Mouse (Mus musculus) retina, postnatal 1 day (tissue): ENCODE data around the gene Oard1.

Experiments
- DNase-seq: peaks from one replicate; pipeline ENCODE4 v3.0.0-alpha.2; 2012

Oard1 gene

DNA sequence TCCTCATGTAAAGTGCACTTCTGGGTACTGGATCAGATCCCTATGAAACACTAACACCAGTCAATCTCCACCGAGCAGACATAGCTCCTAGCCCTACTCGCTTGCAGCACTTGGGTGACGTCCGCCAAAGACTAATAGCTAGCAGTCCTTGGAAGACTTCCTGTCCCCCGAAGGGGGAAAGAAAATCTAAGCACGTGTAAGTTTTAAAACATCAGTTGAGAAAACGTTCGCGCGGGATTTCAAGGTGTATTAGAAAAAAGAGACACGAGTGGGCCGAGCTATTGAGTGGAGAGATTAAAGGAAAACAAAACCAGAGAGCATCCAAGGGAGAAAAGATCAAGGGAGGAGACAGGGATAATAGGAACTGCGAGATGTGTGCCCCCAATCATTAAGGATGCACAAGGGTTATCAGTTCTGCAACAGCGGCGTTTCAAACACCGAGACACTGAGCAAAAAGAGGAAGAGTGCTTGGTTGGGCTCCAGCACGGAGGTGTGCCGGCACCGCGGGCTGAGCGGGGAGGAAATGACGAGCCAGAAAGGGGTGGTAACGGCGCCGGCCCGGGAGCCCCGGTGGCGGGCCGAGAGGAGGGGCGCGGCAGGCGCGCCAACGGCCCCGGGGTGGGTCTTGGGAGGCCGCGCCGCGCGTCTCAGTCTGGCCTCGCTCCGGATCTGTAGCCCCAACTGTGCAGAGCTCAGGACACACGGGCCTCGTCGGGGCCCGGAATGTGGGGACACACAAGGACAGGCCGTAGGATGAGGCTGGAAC is 1.1 kb upstream of the Oard1 start:
- peak; percentile 84 for DNase-seq

DNA sequence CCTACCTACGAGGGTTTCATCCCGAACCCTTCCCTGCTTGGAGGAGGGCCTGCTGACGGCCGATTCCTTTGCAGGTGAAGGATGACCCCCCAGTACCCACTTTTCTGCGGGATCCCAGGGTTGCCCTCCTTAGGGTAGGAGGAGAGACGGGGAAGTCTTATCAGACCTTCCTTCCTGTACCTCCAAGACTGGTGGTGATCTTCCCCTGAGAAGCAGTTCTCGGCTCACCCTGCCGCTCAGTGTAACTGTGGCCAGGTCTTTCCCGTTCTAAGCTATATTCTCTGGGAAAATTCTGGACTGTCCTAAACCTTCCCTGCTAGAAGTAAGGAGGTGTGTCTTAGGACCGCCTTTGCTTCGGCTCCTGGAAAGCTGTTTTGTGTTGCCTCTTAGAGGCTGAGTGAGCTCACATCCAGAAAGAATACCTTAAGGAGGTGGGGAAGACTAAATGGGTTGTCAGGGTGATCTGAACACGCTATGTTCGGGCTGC is 528 bp downstream of the Oard1 start:
- DNase-seq: no peak

DNA sequence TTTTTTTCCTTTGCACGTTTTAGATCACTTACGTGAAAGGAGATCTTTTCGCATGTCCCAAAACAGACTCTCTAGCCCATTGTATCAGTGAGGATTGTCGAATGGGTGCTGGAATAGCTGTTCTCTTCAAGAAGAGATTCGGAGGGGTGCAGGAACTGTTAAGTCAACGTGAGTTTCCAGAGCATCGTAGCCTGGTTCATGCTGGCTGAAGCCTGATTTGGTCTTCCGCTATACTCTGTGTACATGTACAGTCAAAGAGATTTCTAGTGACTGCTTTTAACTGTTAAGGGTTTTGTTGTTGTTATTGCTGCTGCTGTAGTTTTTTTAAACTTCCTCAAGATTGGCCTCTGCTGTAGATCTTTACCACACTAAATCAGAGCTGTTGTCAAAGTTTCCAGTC is 1.4 kb downstream of the Oard1 start:
- no peak for DNase-seq

DNA sequence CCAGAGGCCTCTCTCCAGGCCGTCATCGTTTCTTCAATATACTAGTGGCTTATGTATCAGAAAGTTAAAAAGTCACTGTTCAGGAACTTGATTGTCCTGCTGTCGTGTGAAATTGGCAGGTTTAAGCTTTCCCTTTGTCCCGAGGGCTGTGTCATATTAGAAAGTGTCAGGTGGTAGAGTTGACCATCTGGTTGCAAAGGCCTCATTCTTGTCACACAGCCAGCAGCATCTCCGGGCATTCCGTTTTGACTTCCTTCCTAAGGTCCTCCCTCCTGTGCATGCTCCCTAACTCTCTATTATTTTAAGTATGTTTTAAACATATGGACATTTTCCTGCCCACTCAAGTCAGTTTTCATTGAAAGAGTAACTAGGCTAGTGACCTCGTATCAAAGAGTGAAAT is 6.2 kb downstream of the Oard1 start:
- DNase-seq: no peak

DNA sequence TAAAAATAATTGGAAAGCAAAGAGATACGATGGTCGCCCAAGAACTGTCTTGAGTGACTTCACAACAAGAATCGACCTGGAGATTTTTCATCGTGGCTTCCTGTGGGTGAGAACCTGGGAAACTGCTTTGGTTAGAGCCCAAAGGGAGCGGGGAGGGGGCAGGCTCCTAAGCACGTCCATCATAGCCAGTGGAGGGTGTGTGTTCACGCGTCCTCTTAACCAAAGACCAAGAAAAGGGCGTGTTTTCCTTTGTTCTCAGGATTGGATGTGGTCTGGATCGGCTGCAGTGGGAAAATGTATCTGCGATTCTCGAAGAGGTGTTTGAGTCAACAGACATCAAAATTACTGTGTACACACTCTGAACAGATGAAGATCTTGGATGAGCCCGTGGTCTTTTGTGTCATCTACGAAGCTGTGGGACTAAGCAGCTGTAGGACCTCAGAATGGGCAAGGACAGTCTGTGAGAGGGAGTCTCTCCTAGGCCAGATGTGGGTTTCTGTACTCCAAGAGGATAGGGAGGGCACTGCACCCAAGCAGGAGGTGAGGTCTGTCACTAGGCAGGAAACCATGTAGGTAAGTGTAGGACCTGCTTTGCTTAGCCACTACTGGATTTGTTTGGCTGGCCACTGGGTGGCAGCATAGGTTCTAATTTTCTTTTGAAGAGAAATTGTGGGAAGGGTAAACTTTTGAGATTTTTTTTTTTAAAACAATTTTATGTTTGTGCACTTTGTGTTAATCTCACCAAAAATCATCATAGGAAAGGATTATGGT is 6.8 kb downstream of the Oard1 start:
- peak; percentile 69 for DNase-seq

DNA sequence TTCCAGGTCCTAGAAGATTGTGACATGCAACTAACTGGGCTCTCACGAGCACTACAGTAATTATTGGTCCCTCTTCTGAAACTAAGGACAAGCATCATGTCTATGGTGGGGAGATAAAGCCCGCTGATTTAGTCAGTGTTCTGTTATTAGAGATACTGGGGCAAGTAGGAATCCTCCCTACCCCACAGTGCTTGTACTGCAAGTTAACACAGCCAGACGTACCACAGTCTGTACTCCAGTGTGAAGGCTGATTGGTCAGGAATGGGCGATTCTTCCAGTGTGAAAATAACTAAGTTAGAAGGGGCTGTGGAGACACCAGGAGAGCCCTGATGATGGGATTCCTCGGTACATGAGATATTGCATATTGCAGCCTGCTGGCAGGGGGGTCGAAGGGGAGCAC is 7.7 kb downstream of the Oard1 start:
- DNase-seq: no peak

DNA sequence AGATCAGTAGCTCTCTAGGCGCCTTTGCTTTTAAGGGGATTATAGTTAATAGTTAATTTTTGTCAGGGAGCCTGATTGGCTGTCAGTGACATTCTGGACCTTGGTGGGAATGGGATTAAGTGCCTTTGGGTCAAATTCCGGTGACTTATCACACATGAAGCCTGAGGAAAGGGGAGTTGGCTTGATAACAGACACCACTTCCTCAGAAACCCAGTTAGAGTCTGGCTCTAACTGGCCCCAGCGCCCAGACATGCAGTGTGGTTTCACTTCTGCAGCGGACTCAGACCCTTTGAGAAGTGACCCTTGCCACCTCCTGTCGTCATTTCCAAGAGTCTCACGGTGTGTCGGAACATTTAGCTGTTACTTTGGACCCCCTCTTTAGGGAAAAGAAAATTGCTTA is 8.4 kb downstream of the Oard1 start:
- DNase-seq: no peak

DNA sequence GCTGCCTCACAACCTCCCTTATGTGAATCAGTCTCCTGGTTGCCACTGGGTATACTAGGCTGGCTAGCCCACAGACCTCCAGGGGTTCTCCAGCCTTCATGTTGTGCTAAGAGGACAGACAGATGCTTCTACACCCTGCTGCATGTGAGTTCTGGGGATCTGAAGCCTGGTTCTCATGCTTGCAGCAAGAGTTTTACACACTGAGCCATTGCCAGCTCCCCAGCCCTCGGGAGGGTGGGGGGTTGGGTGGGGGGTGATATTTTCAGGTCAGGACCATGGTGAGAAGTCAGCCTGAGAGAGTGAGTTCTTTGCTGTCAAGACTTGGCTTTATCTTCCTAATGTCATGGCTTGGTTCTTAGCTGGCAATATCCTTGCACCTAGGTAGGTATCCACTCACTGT is 9.0 kb downstream of the Oard1 start:
- DNase-seq: no peak

DNA sequence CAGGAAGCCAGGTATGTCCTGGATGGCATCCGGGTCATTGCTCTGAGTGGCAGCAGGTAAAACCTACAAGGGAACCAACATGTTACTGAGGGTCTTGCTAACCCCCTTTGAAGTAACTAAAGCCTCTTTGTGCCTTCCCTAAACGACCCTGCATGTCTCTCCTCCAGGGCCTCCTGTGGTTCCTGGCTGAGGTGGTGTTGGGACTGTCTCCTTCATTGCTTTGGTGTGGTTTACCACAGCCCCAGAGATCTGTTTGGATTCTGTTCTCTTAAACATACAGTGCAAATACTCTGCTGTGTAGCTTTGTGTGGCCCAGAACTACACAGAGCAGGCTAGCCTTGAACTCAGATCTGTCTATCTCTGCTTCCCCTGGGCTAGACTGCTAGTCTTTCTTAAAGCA is 9.8 kb downstream of the Oard1 start:
- DNase-seq: no peak

DNA sequence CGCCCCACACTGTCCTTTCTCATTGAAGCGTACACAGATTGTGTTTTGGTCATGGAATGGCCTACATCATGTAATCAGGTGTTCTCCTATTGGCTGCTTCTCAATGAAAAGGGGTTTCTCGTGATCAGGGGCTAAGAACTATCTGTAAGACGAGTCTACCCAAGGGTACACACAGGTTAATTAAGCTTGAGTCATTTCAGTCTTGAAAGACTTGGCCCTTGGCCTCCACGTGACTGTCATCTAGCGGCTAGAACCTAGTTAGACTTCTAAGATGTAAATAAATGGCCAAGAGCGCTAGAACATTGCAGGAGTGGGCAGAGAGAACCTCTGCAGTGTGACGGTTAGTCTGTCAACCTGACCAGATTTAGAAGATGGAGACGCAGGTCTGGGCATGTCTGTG is 14.4 kb downstream of the Oard1 start:
- no peak for DNase-seq

DNA sequence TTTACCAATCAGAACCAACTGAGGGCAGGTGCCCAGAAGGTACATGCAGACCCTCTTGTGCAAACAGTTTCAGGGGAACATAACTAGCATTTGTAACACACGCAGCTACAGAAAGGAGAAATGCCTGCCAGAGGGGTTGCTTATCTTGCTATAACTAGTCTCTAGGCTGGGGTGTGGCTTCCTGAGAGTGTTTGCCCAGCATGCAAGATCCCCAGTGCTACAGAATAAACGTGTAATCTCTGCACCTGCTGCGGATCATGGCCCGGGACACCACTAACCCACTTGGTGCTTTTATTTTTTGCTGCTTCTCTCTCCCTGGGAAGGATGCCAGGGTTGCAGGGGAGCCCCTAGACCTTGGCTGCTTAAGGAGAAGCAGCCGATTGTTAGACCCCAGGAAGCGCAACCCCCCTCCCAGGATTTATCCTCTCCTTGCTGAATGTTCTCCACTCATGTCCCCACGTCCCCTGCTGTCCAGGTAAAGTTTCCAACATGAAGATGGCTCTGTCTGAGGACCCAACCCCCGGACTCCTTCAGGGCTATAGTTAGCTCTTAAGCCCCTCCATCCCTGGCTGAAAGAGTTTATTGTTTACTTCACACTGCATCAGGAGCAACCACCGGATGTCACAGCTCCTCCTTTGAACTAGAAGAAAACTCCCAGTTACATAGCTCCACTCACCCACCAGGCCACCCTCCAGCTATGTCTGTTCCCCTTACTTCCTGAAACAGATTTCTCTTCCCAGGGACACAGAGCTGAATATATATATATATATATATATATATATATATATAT is 16.2 kb downstream of the Oard1 start:
- no peak for DNase-seq

DNA sequence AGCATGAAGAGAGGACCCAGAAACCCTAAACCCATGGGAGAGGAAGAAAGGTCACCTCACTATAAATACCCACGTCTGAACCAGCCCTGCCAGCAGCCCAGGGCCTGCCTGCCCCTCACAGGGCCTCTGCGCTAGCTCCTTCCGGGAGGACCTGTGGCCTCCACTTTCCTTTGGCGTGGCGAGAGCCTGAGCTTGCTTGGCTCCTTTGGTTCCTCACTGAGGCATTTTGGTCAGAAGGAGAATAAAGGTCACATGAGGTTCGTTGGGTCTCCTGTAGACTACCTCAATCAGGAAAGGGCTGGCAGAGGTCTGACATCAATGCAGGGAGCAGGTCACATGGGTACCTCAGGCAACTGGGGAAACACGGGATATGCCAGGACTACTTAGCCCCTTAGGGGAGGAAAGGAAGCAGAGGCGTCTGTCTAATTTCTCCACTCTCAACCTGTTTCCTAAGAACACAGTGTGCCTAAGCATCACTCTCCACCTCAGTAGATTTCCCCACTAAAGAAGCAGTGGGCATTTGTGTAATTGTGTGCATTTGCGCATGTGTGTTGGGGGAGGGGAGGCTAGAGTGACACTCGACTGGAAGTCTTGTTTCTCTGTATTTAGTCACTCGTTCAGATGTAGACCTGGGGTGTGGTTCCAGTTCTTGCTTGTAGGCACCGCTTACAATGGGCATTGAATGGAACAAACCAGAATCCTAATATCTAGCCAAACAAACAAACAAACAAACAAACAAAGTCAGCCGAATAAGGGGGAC is 17.4 kb downstream of the Oard1 start:
- DNase-seq: no peak

DNA sequence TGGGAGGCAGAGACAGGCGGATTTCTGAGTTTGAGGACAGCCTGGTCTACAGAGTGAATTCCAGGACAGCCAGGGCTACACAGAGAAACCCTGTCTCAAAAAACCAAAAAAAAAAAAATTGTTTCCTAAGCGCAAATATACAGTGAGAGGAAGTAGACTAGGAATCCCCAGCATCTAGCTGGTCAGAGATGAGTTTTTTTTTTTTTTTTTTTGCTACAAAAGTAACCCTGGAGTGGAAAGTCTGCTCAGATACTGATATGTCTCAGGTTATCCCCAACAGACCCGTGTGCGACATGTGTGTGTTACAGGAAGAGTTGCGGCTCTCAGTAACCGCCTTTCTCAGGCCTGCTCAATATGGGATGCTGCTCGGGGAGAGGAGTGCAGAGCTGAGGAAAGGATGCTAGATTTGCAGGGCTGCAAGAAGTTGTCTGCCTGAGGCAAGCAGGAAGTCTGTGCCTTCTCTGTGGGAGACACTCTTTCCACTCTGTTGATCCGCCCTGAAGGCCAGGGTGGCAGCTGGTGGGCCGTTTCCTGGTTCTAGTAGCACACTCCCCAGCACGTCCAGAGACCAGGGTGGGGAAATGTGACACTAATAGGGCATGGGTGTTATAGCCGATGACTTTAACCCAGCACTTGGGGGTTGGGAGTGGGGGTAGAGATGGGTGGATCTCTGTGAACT is 18.2 kb downstream of the Oard1 start:
- no peak for DNase-seq

DNA sequence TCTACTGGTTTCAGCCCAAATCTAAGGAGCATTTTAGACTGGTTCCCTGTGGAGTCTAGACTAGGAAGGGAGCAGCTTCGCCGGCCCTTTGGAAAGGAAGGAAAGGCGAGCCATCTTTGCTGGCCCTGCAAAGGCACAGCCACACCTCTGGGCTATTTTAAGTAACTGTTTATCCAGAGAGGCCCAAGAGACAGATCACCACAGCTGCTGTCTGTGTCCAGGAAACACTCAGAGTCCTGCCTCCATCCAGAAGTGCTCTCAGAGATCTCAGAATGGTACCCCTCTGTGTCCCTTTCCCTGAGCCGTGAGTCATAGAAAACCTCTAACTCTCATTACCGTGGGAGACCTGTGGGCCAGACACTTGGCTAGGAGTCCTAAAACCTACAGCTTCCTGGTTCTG is 20.6 kb downstream of the Oard1 start:
- no peak for DNase-seq

DNA sequence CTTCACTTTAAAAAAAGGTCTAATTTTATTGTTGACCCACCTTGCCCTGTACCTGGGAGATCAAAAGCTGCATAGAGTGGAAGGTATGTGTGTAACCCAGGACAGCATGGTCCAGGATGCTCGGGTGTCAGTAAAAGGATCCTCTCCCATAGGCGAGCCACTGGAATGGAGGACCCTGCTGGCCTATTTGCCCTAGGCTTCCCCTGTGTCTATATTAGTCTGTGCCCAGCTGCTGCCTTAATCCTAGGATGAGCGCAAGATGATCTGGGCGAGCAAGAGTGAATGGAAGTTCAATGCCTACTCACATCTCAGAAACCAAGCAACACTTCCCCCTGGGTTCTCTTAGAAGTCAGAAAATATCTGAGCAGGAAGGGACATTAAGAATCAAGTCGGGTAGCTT is 21.2 kb downstream of the Oard1 start:
- DNase-seq: no peak

DNA sequence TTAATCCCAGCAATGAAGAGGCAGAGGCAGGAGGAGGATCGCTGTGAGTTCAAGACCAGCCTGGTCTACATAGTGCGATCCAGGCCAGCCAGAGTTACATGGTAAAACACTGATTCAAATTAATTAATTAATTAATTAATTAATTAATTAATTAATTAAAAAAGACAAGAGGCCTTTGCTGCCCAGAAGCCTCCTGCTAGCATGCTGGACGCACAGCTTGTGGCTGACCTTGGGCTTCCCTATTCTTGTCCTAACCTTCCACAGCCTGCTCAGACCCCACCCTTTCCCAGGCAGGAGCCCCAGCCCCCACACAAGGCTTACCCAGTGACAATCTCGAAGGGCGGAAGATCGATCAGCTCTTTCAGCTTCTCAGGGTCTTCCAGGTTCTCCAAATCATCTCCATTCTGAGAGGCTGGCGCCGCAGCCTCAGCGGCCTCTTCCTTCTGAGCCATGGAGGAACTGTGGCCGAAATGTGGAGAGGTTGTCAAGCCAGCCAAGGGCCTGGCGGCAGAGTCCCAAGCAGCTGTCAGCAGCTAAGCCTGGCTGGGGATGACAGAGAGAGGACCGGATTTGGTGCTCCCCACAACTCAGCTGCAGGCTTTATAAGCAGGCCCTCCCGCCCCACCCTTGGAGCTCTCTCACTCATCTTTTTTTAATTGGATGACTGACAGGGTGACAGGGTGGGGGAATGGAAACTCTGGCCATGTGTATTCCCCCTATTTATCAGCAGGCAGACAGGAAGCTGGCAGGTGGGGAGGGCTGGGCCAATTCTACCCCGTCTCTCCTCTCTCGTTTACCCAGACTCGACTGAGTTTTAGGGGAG is 22.6 kb downstream of the Oard1 start, which contains the start of gene Apobec2:
Gene Apobec2 (minus strand): TSS at position 773 of the 823 bp plus-strand sequence.
- peak; percentile 63 for DNase-seq

DNA sequence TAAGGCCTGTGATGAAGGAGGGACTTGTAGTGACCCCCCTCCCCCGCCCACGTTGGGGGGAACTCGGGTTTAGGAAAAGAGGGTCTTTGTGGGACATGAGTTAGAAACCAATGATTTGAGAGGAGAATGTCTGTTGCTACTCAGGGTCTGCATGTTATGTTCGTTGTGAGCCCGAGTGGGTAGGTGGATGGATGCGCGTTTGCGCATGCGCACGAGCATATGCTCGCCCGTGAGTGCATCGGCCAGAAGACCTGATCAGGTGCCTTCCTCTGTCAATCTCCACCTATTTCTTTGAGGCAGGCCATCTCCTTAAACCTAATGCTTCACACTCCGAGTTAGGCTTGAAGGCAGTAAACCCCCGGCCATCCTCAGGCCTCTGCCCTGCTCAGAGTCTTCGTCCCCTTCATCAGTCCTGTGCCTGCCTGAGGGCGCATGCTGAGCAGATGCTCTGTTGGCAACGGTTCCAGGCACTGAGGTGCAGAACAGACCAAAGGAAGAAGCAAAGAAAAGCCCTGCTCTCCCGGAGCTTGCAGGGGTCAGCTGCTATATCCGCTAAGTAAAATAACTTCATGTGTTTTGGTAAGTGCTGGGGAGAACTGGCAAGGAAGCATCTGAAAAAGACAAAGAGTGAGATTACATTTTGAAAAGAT is 23.3 kb downstream of the Oard1 start:
- DNase-seq: no peak

DNA sequence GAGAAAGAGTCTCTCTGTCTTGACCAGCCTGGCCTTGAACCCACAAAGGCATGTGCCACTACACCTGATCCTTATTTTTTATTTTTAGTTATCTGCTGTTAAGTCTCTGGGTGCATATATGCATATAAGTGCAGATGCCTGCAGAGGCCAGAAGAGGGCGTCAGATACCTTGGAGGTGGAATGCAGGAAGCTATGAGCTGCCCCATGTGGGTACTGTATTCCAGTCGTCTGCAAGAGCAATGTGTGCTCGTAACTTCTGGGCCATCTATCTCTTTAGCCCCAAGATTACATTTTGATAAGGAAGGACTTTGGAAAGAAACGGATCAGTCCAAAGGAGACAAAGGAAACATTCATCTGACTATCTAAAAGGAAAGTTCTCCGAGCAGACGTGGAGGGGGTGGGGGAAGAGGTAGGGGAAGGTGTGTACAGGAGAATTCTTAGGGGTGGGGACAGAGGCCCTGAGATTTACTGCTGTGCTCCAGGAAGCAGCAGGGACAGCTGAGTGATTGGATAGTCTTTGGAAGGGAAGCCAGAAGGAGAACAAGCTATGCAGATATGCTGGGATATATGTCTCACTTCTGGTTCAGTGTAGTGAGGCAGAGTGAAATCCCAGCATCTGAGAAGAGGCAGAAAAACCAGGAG is 24.0 kb downstream of the Oard1 start:
- DNase-seq: no peak

DNA sequence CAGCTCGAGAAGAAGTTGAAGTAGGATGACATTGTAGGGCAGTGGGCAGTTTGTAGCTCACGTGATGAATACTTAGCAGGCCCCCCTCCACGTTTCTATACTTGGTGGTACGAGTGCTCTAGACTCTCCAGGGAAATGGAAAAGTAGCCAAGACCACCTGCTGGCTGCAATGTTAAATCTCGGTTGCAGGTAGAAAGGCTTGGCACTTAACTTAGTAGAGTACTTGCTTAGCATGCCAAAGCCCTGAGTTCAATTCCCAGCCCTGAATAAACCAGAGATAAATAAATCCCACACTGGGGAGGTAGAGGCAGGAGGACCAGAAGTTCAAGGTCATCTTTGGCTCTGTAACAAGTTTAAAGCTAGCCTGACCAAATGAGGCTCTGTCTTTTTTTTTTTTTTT is 24.7 kb downstream of the Oard1 start:
- no peak for DNase-seq

DNA sequence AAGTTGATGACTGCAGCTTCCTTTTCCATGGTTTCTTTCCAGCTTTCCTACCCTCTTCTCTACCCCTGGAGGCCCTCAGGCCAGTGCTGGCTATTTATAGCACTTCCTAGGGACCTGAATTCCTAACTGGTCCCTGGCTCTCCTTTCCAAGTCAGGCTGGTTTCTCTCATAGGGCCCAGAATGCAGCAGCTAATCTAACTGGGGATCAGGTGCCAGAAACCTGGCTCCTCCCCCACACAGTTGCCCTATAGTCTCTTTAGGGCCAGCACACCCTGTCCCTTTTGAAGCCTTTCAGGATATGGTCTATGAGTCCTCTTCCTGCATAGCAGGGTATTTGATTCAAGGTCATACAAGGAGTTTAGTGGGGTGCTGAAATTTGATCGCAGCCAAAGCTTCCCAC is 26.7 kb downstream of the Oard1 start:
- DNase-seq: no peak
